Mouse (Mus musculus): Measurements from ENCODE around the gene Pex3. TPM values are rescaled to one million over a fixed set of nuclear protein-coding genes. Genes with fewer than 3 reads are reported as not detected.

The Pex3 gene
- polyA plus RNA-seq, 1 experiment from 2014 or later = 34.2 TPM

GRCm38 (mm10) chr10:13554316-13554715, 1.4 kb upstream of the Pex3 start:
- Histone ChIP-seq H3K9ac (ENCODE audit: low read depth, low read length) (no peak overlapping the region), H3K9me3 (replicated peaks; ENCODE audit: control insufficient read depth, low read length, poor library complexity, severe bottlenecking) (no peaks in the 10 kb centered on the region), H3K27ac (ENCODE audit: low read length) (no peak overlapping the region), H3K36me3 (ENCODE audit: control insufficient read depth, insufficient read depth, low read length) (no peaks in the 10 kb centered on the region), H3K4me3 (ENCODE audit: low read depth, low read length) (no peak overlapping the region), H3K4me1 (ENCODE audit: control insufficient read depth, insufficient read depth, low read length) (peaks cover 12% of the 10 kb centered on the region), H3K4me2 (ENCODE audit: low read length) (no peak overlapping the region), H3K27me3 (ENCODE audit: control insufficient read depth, insufficient read depth, low read depth, low read length) (no peaks in the 10 kb centered on the region)
- ATAC-seq = no peak
- WGBS = 91% methylated on average over 1 of the region's 1 CpGs

- Histone ChIP-seq H3K4me2 (ENCODE audit: low read length) (peak overlapping the region; percentile 80), H3K4me3 (ENCODE audit: low read depth, low read length) (peak overlapping the region; percentile 85), H3K27me3 (ENCODE audit: control insufficient read depth, insufficient read depth, low read depth, low read length) (no peaks in the 10 kb centered on the region), H3K4me1 (ENCODE audit: control insufficient read depth, insufficient read depth, low read length) (peaks cover 12% of the 10 kb centered on the region), H3K9me3 (replicated peaks; ENCODE audit: control insufficient read depth, low read length, poor library complexity, severe bottlenecking) (no peaks in the 10 kb centered on the region), H3K27ac (ENCODE audit: low read length) (no peak overlapping the region), H3K9ac (ENCODE audit: low read depth, low read length) (peak overlapping the region; percentile 86), H3K36me3 (ENCODE audit: control insufficient read depth, insufficient read depth, low read length) (no peaks in the 10 kb centered on the region)
- 29% methylated on average over 10 of the region's 10 CpGs for WGBS
- peak; percentile 41 for ATAC-seq
These were observed 600 bp upstream of the Pex3 start for GRCm38 (mm10) chr10:13553498-13553985.

GRCm38 (mm10) chr10:13541721-13542120, 11.2 kb downstream of the Pex3 start:
- H3K4me2 ChIP-seq (ENCODE audit: low read length) = no peak overlapping the region
- no peaks in the 10 kb centered on the region for H3K9me3 ChIP-seq (replicated peaks; ENCODE audit: control insufficient read depth, low read length, poor library complexity, severe bottlenecking)
- no peak overlapping the region for H3K4me3 ChIP-seq (ENCODE audit: low read depth, low read length)
- 94% methylated on average over 5 of the region's 5 CpGs for WGBS
- H3K36me3 ChIP-seq (ENCODE audit: control insufficient read depth, insufficient read depth, low read length) = peaks cover 15% of the 10 kb centered on the region
- no peaks in the 10 kb centered on the region for H3K27me3 ChIP-seq (ENCODE audit: control insufficient read depth, insufficient read depth, low read depth, low read length)
- no peak for ATAC-seq
- no peaks in the 10 kb centered on the region for H3K4me1 ChIP-seq (ENCODE audit: control insufficient read depth, insufficient read depth, low read length)
- no peak overlapping the region for H3K27ac ChIP-seq (ENCODE audit: low read length)
- no peak overlapping the region for H3K9ac ChIP-seq (ENCODE audit: low read depth, low read length)

GRCm38 (mm10) chr10:13539769-13540333, 13.1 kb downstream of the Pex3 start:
- no peak overlapping the region for H3K4me2 ChIP-seq (ENCODE audit: low read length)
- WGBS = 96% methylated on average over 7 of the region's 7 CpGs
- no peaks in the 10 kb centered on the region for H3K27me3 ChIP-seq (ENCODE audit: control insufficient read depth, insufficient read depth, low read depth, low read length)
- H3K36me3 ChIP-seq (ENCODE audit: control insufficient read depth, insufficient read depth, low read length) = peaks cover 21% of the 10 kb centered on the region
- H3K27ac ChIP-seq (ENCODE audit: low read length) = no peak overlapping the region
- H3K4me1 ChIP-seq (ENCODE audit: control insufficient read depth, insufficient read depth, low read length) = no peaks in the 10 kb centered on the region
- no peak overlapping the region for H3K4me3 ChIP-seq (ENCODE audit: low read depth, low read length)
- ATAC-seq = no peak
- no peaks in the 10 kb centered on the region for H3K9me3 ChIP-seq (replicated peaks; ENCODE audit: control insufficient read depth, low read length, poor library complexity, severe bottlenecking)
- no peak overlapping the region for H3K9ac ChIP-seq (ENCODE audit: low read depth, low read length)

GRCm38 (mm10) chr10:13536706-13537105, 16.2 kb downstream of the Pex3 start:
- no peak overlapping the region for H3K9ac ChIP-seq (ENCODE audit: low read depth, low read length)
- H3K9me3 ChIP-seq (replicated peaks; ENCODE audit: control insufficient read depth, low read length, poor library complexity, severe bottlenecking) = no peaks in the 10 kb centered on the region
- no peak for ATAC-seq
- no peaks in the 10 kb centered on the region for H3K4me1 ChIP-seq (ENCODE audit: control insufficient read depth, insufficient read depth, low read length)
- WGBS = 97% methylated on average over 7 of the region's 7 CpGs
- H3K4me3 ChIP-seq (ENCODE audit: low read depth, low read length) = no peak overlapping the region
- no peaks in the 10 kb centered on the region for H3K27me3 ChIP-seq (ENCODE audit: control insufficient read depth, insufficient read depth, low read depth, low read length)
- H3K36me3 ChIP-seq (ENCODE audit: control insufficient read depth, insufficient read depth, low read length) = peaks cover 24% of the 10 kb centered on the region
- no peak overlapping the region for H3K27ac ChIP-seq (ENCODE audit: low read length)
- H3K4me2 ChIP-seq (ENCODE audit: low read length) = no peak overlapping the region

- no peaks in the 10 kb centered on the region for H3K4me1 ChIP-seq (ENCODE audit: control insufficient read depth, insufficient read depth, low read length)
- 95% methylated on average over 3 of the region's 3 CpGs for WGBS
- H3K4me3 ChIP-seq (ENCODE audit: low read depth, low read length) = no peak overlapping the region
- H3K9me3 ChIP-seq (replicated peaks; ENCODE audit: control insufficient read depth, low read length, poor library complexity, severe bottlenecking) = no peaks in the 10 kb centered on the region
- H3K36me3 ChIP-seq (ENCODE audit: control insufficient read depth, insufficient read depth, low read length) = peaks cover 24% of the 10 kb centered on the region
- no peaks in the 10 kb centered on the region for H3K27me3 ChIP-seq (ENCODE audit: control insufficient read depth, insufficient read depth, low read depth, low read length)
- no peak overlapping the region for H3K4me2 ChIP-seq (ENCODE audit: low read length)
- H3K27ac ChIP-seq (ENCODE audit: low read length) = no peak overlapping the region
- ATAC-seq = no peak
- H3K9ac ChIP-seq (ENCODE audit: low read depth, low read length) = no peak overlapping the region
These were observed 18.2 kb downstream of the Pex3 start for GRCm38 (mm10) chr10:13534751-13535150.

- WGBS = 88% methylated on average over 4 of the region's 4 CpGs
- peaks cover 12% of the 10 kb centered on the region for H3K36me3 ChIP-seq (ENCODE audit: control insufficient read depth, insufficient read depth, low read length)
- H3K9ac ChIP-seq (ENCODE audit: low read depth, low read length) = no peak overlapping the region
- H3K4me3 ChIP-seq (ENCODE audit: low read depth, low read length) = no peak overlapping the region
- ATAC-seq = no peak
- H3K27ac ChIP-seq (ENCODE audit: low read length) = no peak overlapping the region
- no peak overlapping the region for H3K4me2 ChIP-seq (ENCODE audit: low read length)
- no peaks in the 10 kb centered on the region for H3K9me3 ChIP-seq (replicated peaks; ENCODE audit: control insufficient read depth, low read length, poor library complexity, severe bottlenecking)
- no peaks in the 10 kb centered on the region for H3K4me1 ChIP-seq (ENCODE audit: control insufficient read depth, insufficient read depth, low read length)
- no peaks in the 10 kb centered on the region for H3K27me3 ChIP-seq (ENCODE audit: control insufficient read depth, insufficient read depth, low read depth, low read length)
These were observed 24.8 kb downstream of the Pex3 start for GRCm38 (mm10) chr10:13528155-13528554.

- H3K36me3 ChIP-seq (ENCODE audit: control insufficient read depth, insufficient read depth, low read length) = peaks cover 2% of the 10 kb centered on the region
- no peaks in the 10 kb centered on the region for H3K4me1 ChIP-seq (ENCODE audit: control insufficient read depth, insufficient read depth, low read length)
- H3K27me3 ChIP-seq (ENCODE audit: control insufficient read depth, insufficient read depth, low read depth, low read length) = no peaks in the 10 kb centered on the region
- no peak for ATAC-seq
- no peak overlapping the region for H3K4me3 ChIP-seq (ENCODE audit: low read depth, low read length)
- no peak overlapping the region for H3K27ac ChIP-seq (ENCODE audit: low read length)
- H3K9me3 ChIP-seq (replicated peaks; ENCODE audit: control insufficient read depth, low read length, poor library complexity, severe bottlenecking) = no peaks in the 10 kb centered on the region
- no peak overlapping the region for H3K9ac ChIP-seq (ENCODE audit: low read depth, low read length)
- no peak overlapping the region for H3K4me2 ChIP-seq (ENCODE audit: low read length)
- WGBS = 88% methylated on average over 4 of the region's 4 CpGs
These were observed 31.1 kb downstream of the Pex3 start for GRCm38 (mm10) chr10:13521857-13522256.

- Histone ChIP-seq H3K9me3 (replicated peaks; ENCODE audit: control insufficient read depth, low read length, poor library complexity, severe bottlenecking) (no peaks in the 10 kb centered on the region), H3K27me3 (ENCODE audit: control insufficient read depth, insufficient read depth, low read depth, low read length) (no peaks in the 10 kb centered on the region), H3K4me2 (ENCODE audit: low read length) (peak overlapping the region; percentile 61), H3K9ac (ENCODE audit: low read depth, low read length) (no peak overlapping the region), H3K36me3 (ENCODE audit: control insufficient read depth, insufficient read depth, low read length) (peaks cover 7% of the 10 kb centered on the region), H3K4me3 (ENCODE audit: low read depth, low read length) (no peak overlapping the region), H3K27ac (ENCODE audit: low read length) (no peak overlapping the region), H3K4me1 (ENCODE audit: control insufficient read depth, insufficient read depth, low read length) (peaks cover 10% of the 10 kb centered on the region)
- ATAC-seq = no peak
- 90% methylated on average over 8 of the region's 8 CpGs for WGBS
These were observed 50.6 kb downstream of the Pex3 start for GRCm38 (mm10) chr10:13502371-13502770.
